Mouse (Mus musculus): Measurements from ENCODE around the gene Ppm1l.

GRCm38 (mm10) chr3:69395084-69395483 is 78.4 kb downstream of the Ppm1l start:
- no peak for TF ChIP-seq POLR2AphosphoS2 (IDR thresholded peaks at IDR 0.05; ENCODE audit: insufficient read length, low read depth)
- TF ChIP-seq POLR2A (IDR thresholded peaks at IDR 0.05; ENCODE audit: insufficient read length, low read depth) = no peak
- no peak for TF ChIP-seq TCF12 (IDR thresholded peaks at IDR 0.05; ENCODE audit: insufficient read depth, poor library complexity, severe bottlenecking)

Measured in myocyte (in vitro differentiated cells).